Mouse (Mus musculus): Measurements from ENCODE around the gene Cttn.

GRCm38 (mm10) chr7:144480314-144480713, 9.5 kb upstream of the Cttn start:
- TF ChIP-seq ZC3H11A (IDR thresholded peaks at IDR 0.05; ENCODE audit: low read depth, low read length) (no peak), CTCF (conservative IDR thresholded peaks at IDR 0.05 in 1 of 2, IDR thresholded peaks at IDR 0.05 in 1 of 2; ENCODE audit: low read depth in 2 of 2, low read length in 2 of 2) (no peak), TCF12 (IDR thresholded peaks at IDR 0.05; ENCODE audit: low read depth, low read length) (no peak), NRF1 (IDR thresholded peaks at IDR 0.05; ENCODE audit: low read depth, low read length) (no peak), HCFC1 (IDR thresholded peaks at IDR 0.05; ENCODE audit: low read depth, low read length) (no peak), EP300 (IDR thresholded peaks at IDR 0.05; ENCODE audit: low read length) (no peak)

Measured in CH12.LX (cell line).